Mouse (Mus musculus) NIH3T3 (cell line): Measurements from ENCODE around the gene Nacad.

Source experiments
- DNase-seq: peaks from one replicate; pipeline ENCODE4 v3.0.0-alpha.2; 2012; ENCODE audit warnings: low read depth

The Nacad gene

DNA sequence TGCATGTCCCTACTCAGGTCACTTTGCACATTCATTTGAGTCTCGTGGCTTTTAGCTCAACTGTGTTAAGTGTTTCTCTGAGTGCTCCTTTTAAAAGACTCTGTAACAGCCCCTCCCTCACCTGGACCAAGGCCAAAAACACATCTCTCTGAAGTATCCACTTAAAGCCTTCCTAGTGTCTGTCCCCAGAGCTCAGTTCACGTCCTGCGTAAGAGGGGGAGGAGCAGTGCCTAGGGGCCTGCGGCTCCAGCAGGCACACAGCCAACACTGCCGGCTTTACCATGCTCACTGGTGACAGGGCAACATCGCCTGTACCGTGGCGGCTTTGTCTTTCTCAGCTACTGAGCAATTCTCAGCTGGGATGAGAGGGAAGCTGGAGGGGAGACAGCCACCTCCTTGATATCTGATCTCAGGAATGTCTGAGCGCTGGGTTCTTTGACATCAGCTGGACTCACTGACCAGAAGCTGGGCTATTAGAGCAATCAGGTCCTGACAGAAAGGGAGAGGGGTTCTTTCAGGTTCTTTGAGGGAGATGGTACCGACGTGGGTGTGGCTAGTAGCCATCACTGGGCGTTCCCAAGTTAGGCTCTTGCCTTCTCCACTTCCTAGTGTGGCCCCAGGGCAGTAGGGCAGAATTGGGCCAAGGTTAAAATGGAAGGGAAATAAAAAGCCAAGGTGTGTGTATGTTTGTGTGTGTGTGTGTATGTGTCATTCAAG lies 1.8 kb downstream of the Nacad start:
- no peak for DNase-seq

DNA sequence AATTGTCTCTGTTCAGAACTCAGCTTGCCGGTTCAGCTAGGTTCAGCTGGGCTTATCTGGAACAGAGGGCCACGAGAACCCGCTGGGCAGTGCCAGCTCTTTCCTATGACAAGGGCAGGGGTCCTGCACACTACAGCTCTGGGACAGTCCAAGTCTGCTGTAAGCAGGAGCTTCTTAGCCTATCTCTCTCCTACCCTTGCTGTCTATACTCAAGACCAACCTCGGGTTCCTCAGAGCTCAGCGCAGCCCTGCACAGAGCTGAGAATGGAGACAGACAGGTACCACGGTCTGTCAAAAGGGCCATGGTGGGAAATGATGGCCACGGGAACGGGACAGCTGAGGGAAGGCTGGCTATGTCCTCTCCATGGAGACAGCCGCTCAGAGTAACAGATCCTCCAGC lies 2.6 kb downstream of the Nacad start:
- no peak for DNase-seq

DNA sequence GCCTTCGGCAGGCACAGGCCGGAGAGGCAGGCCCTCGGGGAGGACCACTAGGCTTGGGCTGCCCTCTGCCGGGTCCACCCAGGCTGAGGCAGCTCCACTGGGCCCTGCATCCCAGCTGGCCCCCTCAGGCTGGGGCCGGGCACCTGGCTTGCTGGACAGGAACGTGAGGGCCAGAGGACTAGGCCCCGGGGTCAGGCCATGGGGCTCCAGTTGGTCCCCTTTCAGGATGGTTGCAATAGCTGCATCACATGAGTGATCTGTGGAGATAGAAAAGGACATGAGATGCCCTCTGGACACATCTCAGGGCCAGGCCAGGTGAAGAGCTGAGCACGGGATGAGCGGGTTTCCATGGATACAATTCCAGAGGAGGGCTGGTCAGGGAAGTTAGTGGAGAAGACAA lies 3.2 kb downstream of the Nacad start:
- no peak for DNase-seq

DNA sequence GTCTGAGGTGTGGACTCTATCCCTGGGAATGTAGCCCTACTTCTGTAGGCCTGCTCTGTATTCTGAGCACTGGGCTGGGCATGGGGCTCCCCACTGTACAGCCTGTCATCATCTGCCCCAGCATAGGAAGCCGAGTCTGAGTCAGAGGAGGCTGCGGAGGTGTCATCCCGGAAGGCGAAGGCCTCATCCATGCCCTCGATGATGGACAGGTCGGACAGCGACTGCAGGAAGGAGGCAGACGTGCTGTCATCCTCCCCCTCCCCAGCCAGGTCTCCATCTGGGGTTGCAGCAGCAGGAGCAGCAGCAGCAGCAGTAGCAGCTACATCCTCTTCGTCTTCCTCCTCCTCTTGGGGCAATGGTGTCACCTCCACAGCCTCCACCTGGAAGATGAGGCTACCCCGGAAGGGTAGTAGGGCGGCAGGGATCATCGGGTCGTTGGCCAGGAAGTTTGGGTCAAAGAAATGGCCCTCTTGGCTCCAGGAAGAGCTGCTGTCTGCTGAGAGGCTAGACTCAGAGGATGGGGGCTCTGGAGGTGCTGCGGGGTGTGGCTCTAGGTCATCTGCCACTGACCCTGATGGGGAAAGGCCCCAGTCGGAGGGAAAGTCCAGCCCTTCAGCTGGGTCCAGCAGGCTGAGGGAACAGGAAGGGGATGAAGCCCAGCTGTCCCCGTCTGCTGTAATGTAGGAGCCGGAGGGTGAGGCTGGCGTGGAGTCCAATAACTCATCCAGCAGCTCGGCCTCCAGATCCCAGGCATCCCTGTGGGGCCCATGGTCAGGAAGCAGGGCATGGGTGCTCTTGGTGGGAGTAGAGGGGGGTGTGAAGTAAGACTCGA lies 4.0 kb downstream of the Nacad start:
- DNase-seq = no peak

DNA sequence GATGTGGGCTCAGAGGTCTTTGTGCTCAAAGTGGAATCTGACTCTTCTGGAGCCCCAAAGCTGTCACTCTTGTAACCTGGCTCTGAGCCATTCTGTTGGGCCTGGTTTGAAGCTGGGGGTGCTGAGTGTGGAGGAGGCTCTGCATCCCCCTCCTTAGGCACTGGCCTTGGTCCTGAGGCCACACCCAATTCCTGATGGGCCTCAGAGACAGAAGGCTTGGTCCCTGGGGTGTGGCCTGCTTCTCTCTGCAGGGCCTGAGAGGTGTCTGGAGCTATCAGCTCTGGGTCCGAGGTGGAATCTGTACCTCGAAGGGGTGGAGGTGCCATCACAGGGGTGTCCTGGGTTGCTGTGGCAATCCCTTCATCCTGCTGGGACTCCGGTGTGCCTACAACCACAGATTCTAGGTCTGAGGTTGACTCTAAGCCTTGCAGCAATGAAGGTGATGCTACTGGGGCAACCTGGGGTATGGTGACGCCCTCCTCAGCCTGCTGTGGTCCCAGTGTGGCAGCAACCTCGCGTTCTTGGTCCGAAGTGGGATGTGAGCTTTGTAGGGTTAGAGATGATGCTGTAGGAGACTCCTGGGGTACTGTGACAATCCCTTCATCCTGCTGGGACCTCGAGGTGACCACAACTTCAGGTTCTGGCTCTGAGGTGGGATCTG lies 5.4 kb downstream of the Nacad start:
- no peak for DNase-seq

DNA sequence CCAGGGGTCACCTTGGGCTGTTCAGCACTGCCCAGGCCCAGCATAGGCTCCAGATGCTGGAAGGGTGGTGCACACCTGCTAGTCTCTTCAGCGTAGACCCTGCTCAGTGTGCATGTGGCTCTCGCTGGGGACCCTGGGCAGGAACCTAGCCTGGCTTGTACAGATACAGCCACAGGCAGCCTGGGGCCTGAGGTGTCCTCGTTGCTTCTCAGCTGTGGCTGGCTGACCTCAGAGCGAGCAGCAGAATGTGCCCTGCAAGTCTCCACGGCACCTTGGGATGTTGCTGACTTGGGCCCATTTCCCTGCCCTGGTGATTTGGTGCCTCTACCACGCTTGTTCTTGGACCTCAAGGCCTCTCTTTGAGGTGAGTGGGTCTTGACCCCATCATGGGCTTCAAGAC lies 6.0 kb downstream of the Nacad start:
- DNase-seq = no peak

DNA sequence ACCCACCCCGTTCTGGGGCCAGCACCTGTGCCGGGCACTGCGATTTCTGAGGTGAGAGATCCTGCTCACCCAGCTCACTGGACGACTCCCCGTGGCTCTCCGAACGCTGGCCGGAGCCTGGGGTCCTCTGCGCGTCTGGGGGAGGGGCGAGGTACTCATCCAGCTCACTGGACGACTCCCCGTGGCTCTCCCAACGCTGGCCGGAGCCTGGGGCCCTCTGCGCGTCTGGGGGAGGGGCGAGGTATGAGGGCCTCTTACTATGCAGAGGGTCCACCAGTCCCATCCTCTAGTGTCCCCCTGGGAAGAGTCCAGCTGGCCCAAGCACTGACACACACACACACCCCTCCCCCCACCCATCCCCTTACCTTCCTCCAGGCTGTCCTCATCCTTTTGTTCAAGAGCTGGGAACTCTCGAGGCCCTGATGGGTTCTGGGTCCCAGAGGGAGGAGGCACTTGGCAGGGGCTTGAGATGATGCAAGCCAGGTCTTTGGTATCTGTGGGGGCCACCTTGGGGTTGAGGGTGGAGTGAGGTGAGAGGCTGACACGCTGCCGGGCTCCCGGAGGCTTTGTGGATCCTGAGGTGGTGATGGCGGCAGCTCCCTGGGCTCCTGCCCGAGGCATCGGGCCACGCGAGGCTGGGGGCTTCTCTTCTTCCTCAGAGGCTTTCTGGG lies 6.7 kb downstream of the Nacad start:
- DNase-seq = no peak

DNA sequence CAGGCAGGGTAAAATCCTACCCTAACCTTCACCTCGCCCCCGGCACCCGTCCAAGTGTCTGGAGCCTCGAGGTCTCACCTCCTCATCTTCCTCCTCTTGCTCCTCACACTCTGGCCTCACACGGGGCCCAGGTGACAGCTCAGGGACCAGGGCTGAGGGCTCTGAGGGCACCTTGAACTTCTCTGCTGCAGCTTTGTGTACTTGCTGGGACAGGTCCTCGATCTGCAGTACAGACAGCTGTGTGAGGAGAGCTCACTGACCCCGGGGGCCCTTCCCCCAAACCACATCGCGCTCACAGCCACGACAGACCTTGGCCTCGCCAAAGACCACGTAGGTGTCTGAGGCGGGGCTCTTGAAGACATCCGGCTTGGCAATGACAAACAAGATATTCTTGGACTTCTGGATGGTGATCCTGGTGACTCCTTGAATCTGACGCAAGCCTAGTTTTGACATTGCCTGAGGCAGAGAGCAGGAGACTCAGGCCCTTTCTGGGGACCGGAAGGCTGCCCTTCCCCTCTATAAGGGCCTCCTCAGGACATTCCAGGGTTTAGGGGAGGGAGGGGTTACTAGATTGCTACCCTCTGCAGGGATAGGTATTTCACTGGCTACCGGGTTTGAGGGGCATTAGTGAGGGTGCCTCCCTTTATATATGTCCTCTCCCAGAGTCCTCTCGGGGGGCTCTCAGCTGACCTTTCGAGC lies 7.5 kb downstream of the Nacad start:
- no peak for DNase-seq

DNA sequence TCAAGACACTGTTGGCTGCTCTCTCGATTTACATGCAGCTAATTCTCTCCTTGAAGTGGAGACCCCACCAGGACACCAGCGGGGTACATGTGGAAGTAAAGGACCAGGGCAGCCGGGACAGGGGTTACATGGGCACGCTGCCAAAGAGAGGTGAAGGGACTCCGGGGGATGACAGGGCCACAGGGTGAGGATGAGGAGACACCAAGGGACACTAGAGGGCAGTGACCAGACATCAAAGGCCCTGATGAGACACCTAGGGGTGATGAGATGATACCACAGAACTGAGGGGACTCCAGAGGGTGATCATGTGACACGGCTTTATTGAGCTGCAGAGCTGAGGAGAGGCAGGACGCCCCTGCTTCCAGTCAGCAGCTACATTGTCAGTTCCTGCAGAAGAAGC lies 8.3 kb downstream of the Nacad start:
- no peak for DNase-seq

DNA sequence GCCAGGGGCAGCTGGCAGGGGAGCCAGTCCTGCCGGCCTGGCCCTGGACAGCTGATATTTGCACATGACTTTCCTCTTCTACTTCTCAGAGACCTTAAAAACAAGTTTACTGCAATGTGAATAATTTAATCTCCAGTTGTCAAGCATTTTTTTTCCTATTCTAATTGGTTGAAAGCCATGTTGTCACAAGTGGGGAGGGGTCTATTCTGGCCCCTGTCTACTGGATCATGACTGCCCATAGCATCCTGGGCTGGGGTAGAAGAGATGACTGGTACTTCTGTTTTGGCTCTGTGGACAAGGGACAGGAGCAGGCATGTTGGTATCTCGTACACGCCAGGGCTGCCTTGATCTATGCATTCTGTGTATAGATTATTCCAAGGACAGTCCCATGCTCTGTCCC lies 9.2 kb downstream of the Nacad start:
- DNase-seq = no peak

DNA sequence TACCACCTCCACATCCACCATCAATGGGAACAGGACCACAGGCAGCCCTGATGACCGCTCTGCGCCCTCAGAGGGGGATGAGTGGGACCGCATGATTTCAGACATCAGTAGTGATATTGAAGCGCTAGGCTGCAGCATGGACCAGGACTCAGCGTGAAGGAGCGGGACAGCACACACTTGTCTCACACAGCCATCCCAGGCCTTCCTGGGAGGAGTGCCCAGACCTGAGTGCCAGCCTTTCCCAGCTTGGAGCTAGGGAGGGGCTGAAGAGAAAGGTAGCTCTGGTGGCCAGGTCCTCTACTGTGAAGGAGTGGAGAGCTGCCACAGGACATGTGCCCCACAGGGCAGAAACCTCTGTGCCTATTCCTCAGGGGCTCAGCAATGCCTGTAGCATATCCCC lies 9.6 kb downstream of the Nacad start:
- DNase-seq = no peak

DNA sequence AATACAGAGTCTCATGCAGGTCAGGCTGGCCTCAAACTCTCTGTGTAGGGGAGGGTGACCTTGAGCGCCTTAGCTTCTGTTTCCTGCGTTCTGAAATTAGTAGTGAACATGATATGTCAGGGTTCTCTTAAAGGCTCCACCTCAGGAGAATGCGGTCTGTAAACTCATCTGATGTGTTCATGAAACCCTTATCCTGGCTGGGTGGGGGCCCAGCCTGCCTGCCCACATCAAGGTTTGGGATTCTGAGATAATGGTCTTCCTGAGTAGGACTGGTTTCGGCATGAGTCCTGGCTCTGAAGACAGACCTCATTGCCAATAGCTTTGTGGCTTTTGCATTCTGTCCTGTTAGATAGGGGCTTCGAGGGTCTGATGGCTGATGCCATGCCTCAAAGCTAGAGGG lies 10.5 kb downstream of the Nacad start:
- DNase-seq = no peak

DNA sequence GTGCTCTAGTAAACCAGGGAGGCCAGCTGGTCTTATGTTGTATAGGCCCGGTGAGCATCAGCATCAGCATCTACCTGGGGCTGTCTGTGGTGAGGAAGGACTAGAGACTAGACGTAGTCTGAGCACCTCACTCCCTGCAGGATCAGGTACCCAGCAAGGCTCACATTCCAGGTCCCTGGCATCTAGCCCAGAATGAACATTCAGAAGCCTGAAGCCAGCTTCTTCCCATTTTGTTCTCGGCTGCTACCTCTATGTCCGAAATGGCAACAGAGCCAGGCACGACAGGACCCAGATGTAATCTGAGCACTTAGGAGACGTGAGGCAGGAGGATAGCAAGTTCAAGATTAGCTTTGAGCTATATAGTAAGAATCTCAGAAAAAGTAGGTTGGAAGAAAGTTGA lies 11.0 kb downstream of the Nacad start:
- no peak for DNase-seq

DNA sequence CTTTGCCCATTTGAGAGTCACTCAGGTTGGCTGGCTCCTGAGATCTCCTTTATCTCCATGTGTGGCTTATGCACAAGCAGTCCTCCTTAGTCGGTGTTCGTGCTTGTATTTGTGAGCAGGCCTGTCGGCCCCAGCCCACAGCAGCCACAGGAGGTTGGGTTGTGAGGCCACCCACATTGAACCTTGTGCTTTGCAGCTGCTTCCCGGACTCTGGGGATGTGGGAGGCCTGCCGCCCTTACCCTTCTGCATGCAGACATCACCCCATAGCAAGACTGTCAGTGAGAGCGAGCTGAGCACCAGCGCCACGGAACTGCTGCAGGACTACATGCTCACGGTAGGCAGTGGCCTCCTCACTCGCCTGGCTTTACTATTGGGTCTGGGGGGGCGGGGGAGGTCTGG lies 12.4 kb downstream of the Nacad start:
- no peak for DNase-seq

DNA sequence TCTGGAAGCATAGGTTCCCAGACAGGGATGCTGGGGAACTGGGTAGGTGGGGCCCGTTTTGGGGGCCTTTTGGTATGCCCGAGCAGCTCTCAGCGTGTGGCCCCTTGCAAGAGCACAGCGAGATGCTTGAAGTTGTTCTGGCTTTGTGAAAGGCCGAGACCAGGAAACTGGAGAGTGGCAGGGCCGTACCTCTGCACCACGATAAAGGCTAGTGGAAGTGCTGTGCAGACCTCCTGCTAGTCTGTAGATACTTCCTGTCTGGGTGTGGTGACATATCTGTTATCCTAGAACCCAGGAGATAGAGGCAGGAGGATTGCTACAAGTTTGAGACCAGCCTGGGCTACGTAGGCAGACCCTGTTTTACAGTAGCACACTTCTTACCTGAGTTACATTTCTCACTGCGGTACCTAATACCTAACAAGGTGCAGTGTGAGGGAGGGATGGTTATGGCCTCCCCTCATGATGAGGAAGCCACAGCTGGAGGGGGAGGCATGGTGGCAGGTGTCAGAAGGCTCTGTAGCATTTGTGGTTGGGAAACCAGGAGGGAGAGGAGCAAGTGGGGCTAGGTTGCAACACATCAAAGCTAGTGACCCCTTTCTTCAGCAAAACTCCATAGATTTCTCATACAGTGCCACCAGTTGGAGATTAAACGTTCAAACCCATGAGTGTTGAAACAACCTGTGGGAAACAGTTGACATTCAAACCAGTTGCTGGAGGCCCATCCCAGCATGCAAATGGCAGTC lies 14.7 kb downstream of the Nacad start:
- DNase-seq = no peak

DNA sequence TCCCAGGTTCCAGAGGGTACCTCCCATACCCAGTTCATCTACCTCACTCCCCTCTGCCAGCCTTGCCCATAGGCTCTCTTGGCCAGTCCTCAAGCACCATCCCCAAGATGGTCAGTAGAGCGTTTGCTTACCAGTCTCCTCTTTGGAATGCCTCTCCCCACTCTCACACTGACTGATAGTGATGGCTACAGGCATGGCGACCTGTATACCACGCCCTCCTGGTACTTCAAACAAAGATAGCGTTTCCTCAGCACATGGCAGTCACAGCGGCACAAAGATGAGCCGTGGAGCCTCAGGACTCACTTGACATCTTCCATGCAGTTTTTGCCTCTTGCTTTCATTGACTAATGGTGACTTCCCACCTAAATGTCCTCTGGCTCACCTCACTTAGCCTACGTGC lies 16.0 kb downstream of the Nacad start:
- DNase-seq = no peak

DNA sequence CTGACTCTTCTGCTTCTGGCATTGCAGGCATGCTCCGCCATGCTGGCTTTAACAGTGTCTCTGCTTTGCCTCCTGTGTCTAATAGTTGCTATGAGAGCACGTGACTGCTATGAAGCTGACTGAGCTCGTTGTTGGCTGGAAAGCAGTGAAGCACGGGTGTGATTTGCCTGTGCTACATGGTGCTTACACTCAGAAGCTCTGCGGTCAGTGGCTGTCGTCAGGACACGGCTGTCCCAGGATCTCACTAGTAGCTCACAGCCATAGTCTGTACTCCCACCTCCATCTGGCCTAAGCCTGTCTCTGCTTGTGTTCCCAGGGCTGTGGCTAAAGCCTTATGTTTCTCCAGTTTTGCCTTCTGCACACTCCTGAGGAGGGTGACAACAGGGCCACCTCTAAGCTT lies 17.6 kb downstream of the Nacad start:
- no peak for DNase-seq

DNA sequence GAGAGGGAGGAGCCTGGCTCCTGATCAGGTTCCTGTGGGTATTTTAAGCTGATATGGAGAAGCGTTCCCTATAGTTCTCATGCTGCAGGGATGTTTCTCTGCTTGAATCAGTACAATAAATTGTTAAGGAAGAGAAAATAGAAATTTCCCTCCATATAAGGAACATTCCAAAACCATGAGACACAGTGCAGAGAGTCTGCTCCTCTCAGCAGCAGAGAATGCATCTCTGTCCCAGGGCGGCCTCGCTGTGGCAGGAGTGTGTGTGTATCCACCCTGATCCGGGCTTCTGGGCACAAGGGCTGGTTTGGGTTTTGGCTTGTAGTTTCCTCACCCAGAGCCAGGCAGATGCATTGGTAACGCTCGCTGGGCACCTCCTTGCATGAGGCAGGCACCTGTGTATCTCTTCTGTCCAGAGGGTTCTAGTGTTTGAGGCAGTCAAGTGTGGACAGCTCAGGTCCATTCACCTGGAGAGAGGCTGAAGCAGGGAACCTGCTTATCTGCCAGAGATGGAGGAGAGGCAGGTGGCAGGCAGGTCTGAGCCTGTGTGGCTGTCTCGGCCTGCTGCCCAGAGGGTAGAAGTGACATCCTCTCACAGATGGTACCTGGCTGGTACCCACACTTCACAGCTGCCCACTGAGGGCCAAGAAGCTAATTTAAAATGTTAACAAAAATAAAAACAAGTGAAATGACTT lies 18.5 kb downstream of the Nacad start:
- DNase-seq = peak; percentile 85

DNA sequence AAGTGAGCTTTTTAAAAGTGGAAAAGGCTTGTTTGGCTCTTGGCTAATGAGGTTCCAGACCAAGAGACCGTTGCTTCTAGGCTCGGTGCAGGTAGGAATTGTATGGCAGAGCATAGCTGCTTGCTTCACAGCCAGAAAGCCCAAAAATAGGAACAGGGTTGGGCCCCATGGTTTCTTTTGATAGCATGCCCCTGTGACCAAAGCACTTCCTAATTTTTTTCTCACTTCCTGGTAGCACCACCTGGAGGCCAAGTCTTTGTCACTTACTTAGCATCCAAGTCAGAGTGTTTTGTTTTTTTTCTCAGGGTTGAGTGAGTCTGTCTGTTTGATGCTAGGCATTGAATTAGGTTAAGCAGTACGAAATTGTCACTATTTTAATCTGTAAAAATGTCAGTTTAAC lies 19.2 kb downstream of the Nacad start:
- DNase-seq = peak; percentile 49

DNA sequence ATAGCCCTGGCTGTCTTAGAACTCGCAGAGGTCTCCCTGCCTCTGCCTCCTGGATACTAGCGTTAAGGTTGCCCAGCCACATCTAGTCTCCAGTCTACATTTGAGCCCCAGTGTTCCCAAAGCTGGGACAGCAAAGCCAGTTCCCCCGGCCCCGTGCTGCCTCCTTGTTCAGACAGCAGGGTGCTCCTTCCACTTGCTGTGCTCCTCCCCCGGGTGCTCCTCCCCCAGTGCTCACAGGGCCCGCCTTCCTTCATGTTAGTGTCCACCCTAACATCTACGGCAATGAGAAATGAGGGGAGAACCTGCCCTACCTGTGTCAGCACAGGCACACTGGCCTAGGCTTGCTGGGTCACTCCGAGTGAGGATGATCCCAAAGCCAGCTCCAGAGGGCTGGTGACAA lies 20.1 kb downstream of the Nacad start:
- no peak for DNase-seq

DNA sequence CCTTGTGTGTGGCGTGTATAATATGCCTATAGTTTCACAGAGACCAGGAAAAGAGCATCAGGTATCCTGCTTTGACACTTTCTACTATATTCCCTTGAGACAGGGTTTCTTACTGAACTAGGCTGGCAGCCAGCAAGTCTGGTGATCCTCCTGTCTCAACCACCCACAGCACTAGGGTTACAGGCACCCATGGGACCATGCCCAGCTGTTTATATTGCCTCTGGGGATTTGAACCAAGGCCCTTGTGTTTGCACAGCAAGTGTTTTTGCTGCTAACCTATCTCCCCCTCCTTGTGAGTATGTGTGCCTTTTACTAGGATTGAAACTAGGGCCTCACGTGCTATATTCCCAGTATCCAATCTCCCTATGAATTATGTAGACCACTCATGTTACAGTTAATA lies 24.3 kb downstream of the Nacad start:
- no peak for DNase-seq
